Mouse (Mus musculus) forebrain, embryonic 10.5 days (tissue): Measurements from ENCODE around the gene Lpin1. TPM values are rescaled to one million over a fixed set of nuclear protein-coding genes. Genes with fewer than 3 reads are reported as not detected.

ENCODE experiments used
- DNase-seq: peaks from one replicate; pipeline ENCODE4 v3.0.0-alpha.2; 2017; ENCODE audit warnings: low spot score; ENCODE audit errors: extremely low spot score
- H3K27ac ChIP-seq: fragments of 300-500 bp; sonication (generic); 2 replicates; pipeline ENCODE4 v1.5.1; 2016; ENCODE audit warnings: mild to moderate bottlenecking
- H3K27me3 ChIP-seq: fragments of 300-500 bp; sonication (generic); 2 replicates; pipeline ENCODE4 v1.6.1; 2016; ENCODE audit warnings: mild to moderate bottlenecking; ENCODE audit not compliant: poor library complexity, severe bottlenecking
- H3K36me3 ChIP-seq: fragments of 300-500 bp; sonication (generic); replicated peaks from 2 replicates; pipeline ENCODE4 v1.6.1; 2016; ENCODE audit warnings: mild to moderate bottlenecking, moderate library complexity
- H3K4me1 ChIP-seq: fragments of 300-500 bp; sonication (generic); 2 replicates; pipeline ENCODE4 v1.6.1; 2016
- H3K4me3 ChIP-seq: fragments of 300-500 bp; sonication (generic); 2 replicates; pipeline ENCODE4 v1.5.1; 2016; ENCODE audit warnings: mild to moderate bottlenecking, moderate library complexity
- H3K9me3 ChIP-seq: fragments of 300-500 bp; sonication (generic); 2 replicates; pipeline ENCODE4 v1.6.1; 2016; ENCODE audit warnings: mild to moderate bottlenecking, moderate library complexity
- WGBS: fragments of 180-500 bp; shearing (Covaris S2); methylation state at CpG from one replicate; pipeline ENCODE4 v1.1.7; 2016; 5-methylcytosine and 5-hydroxymethylcytosine counted together
- polyA plus RNA-seq: library from polyadenylated mRNA; unstranded; fragments of >200 nt; fragmentation: Nextera tagmentation; extraction: Ambion mirVana; gene quantifications from 2 replicates; pipeline ENCODE4 v1.2.1, GENCODE M21; 2016

Lpin1 gene
- polyA plus RNA-seq, 1 experiment from 2014 or later, result 4.4 TPM

- no peak for DNase-seq
- Histone ChIP-seq H3K4me3 (no peak overlapping the region), H3K9me3 (no peaks in the 10 kb centered on the region), H3K27ac (no peak overlapping the region), H3K27me3 (no peaks in the 10 kb centered on the region), H3K4me1 (peaks cover 45% of the 10 kb centered on the region), H3K36me3 (peaks cover 4% of the 10 kb centered on the region; the same call in 1 of the 2 replicates)
- 84% methylated on average over 3 of the region's 3 CpGs for WGBS
These were observed 25.8 kb downstream of the Lpin1 start for GRCm38 (mm10) chr12:16584964-16585363.

- no peak for DNase-seq
- Histone ChIP-seq H3K4me1 (peaks cover 36% of the 10 kb centered on the region), H3K27me3 (no peaks in the 10 kb centered on the region), H3K9me3 (no peaks in the 10 kb centered on the region), H3K36me3 (peaks cover 7% of the 10 kb centered on the region; the same call in 1 of the 2 replicates), H3K4me3 (no peak overlapping the region), H3K27ac (no peak overlapping the region)
- 30% methylated on average over 14 of the region's 14 CpGs for WGBS
These were observed 26.6 kb downstream of the Lpin1 start for GRCm38 (mm10) chr12:16584035-16584682.

GRCm38 (mm10) chr12:16583313-16583712 lies 27.5 kb downstream of the Lpin1 start:
- no peak for DNase-seq
- Histone ChIP-seq H3K36me3 (peaks cover 7% of the 10 kb centered on the region; the same call in 1 of the 2 replicates), H3K27ac (no peak overlapping the region), H3K4me1 (peaks cover 28% of the 10 kb centered on the region), H3K27me3 (no peaks in the 10 kb centered on the region), H3K9me3 (no peaks in the 10 kb centered on the region), H3K4me3 (no peak overlapping the region)
- WGBS, result 92% methylated on average over 3 of the region's 3 CpGs

GRCm38 (mm10) chr12:16580306-16580705 lies 30.5 kb downstream of the Lpin1 start:
- H3K9me3 ChIP-seq, result no peaks in the 10 kb centered on the region
- no peak overlapping the region for H3K27ac ChIP-seq
- H3K36me3 ChIP-seq, result peaks cover 20% of the 10 kb centered on the region
- 64% methylated on average over 9 of the region's 9 CpGs for WGBS
- no peak for DNase-seq
- peaks cover 21% of the 10 kb centered on the region for H3K4me1 ChIP-seq
- no peaks in the 10 kb centered on the region for H3K27me3 ChIP-seq
- H3K4me3 ChIP-seq, result no peak overlapping the region

GRCm38 (mm10) chr12:16577665-16578233 lies 33.0 kb downstream of the Lpin1 start:
- H3K27ac ChIP-seq, result no peak overlapping the region
- no peak for DNase-seq
- no peaks in the 10 kb centered on the region for H3K9me3 ChIP-seq
- H3K36me3 ChIP-seq, result peaks cover 32% of the 10 kb centered on the region
- no peaks in the 10 kb centered on the region for H3K27me3 ChIP-seq
- WGBS, result 87% methylated on average over 9 of the region's 9 CpGs
- no peak overlapping the region for H3K4me3 ChIP-seq
- H3K4me1 ChIP-seq, result peaks cover 8% of the 10 kb centered on the region; the same call in 1 of the 2 replicates

- Histone ChIP-seq H3K27ac (no peak overlapping the region), H3K27me3 (no peaks in the 10 kb centered on the region), H3K36me3 (peaks cover 31% of the 10 kb centered on the region), H3K9me3 (no peaks in the 10 kb centered on the region), H3K4me1 (no peaks in the 10 kb centered on the region), H3K4me3 (no peak overlapping the region)
- no peak for DNase-seq
- 92% methylated on average over 10 of the region's 10 CpGs for WGBS
These were observed 39.5 kb downstream of the Lpin1 start for GRCm38 (mm10) chr12:16571278-16571677.

DNA sequence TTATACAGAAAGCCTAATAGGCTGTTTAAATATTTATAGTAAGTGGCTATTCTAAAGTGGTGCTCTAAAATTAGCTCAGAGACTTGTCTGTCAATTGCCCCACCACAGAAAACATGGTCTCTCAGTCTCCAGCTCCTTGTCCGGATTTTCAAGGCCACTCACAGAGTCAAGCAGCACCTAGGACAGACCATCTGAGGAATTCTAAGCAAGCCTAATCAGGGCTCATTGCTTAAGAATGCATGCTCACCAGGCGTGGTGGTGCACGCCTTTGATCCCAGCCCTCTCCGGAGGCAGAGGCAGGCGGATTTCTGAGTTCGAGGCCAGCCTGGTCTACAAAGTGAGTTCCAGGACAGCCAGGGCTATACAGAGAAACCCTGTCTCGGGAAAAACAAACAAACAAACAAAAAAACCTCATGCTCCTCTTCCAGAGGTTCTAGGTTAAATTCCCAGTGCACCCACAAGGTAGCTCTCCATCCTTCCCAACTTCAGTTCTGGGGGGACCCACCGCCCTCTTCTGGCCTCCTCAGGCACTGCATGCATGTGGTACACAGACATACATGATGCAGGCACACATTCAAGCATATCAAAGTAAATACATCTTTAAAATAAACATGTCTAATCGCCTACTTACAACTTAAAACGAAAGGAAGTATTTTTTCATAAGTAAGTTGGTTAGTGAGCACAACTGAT lies 40.2 kb downstream of the Lpin1 start:
- no peaks in the 10 kb centered on the region for H3K27me3 ChIP-seq
- WGBS, result 94% methylated on average over 10 of the region's 10 CpGs
- no peak overlapping the region for H3K4me3 ChIP-seq
- no peak for DNase-seq
- no peaks in the 10 kb centered on the region for H3K9me3 ChIP-seq
- H3K36me3 ChIP-seq, result peaks cover 31% of the 10 kb centered on the region
- H3K4me1 ChIP-seq, result no peaks in the 10 kb centered on the region
- no peak overlapping the region for H3K27ac ChIP-seq

DNA sequence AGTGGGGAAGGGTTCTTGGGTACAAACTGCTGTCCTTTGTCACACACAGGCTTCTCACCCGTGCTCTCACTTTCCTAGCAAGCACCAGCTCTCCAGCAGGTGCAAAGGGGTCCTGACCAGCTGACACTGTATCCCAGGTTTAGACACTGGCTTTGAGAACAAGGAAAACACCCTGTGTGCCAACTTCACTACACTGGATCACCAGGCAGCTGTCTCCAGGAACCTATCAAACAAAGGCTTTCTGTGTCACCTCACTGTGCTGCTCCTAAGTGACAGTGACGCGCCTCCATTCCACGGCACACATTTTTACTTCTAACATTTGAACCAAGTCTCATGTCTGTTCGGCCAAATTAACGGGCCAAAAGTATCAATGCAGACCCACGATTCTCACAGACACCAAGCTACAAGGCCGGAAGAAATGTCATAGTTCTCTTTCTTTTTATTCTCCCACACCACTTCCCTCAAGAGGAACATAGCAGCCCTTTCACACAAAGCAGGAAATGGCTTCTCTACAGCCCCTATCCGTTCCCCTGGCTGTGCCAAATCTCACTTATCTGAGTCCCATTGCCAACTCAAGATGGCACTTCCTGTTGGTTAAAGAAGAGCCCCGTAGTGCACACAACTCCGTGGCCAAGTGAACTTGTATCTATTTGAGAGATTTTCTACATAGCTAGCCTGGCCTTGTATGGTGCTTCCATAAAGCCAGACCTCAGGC lies 41.7 kb downstream of the Lpin1 start:
- Histone ChIP-seq H3K4me3 (no peak overlapping the region), H3K4me1 (no peaks in the 10 kb centered on the region), H3K27me3 (no peaks in the 10 kb centered on the region), H3K36me3 (peaks cover 35% of the 10 kb centered on the region), H3K9me3 (no peaks in the 10 kb centered on the region), H3K27ac (no peak overlapping the region)
- DNase-seq, result no peak
- WGBS, result 84% methylated on average over 11 of the region's 11 CpGs

- no peaks in the 10 kb centered on the region for H3K4me1 ChIP-seq
- WGBS, result 35% methylated on average over 4 of the region's 4 CpGs
- DNase-seq, result peak; percentile 60
These were observed 42.3 kb downstream of the Lpin1 start for GRCm38 (mm10) chr12:16568496-16568895.

DNA sequence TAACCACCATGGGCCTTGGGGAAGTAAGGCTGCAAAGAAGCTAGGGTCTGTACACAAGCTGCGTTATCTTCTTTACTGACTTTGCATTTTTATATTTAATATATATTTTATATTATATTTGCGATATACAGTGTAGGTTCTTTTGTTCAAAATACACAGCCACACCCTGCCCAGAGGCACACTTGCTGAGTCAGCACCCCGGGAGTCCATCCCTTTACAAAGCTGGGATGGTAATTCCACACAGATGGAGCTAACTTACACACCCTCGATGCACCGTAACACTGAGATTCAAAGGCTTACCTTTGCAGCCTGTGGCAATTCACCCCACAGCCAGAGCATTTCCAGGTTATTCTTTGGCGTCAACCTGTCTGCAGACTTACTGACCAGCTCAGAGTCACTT lies 42.7 kb downstream of the Lpin1 start:
- 89% methylated on average over 6 of the region's 6 CpGs for WGBS
- Histone ChIP-seq H3K4me1 (no peaks in the 10 kb centered on the region), H3K27me3 (no peaks in the 10 kb centered on the region), H3K9me3 (no peaks in the 10 kb centered on the region), H3K36me3 (peaks cover 36% of the 10 kb centered on the region), H3K27ac (no peak overlapping the region), H3K4me3 (no peak overlapping the region)
- no peak for DNase-seq

More at GRCm38 (mm10) chr12:16568496-16568895, 42.3 kb downstream of the Lpin1 start:
- H3K36me3 ChIP-seq, result peaks cover 38% of the 10 kb centered on the region
- H3K27ac ChIP-seq, result no peak overlapping the region
- no peak overlapping the region for H3K4me3 ChIP-seq
- no peaks in the 10 kb centered on the region for H3K27me3 ChIP-seq
- H3K9me3 ChIP-seq, result no peaks in the 10 kb centered on the region

DNA sequence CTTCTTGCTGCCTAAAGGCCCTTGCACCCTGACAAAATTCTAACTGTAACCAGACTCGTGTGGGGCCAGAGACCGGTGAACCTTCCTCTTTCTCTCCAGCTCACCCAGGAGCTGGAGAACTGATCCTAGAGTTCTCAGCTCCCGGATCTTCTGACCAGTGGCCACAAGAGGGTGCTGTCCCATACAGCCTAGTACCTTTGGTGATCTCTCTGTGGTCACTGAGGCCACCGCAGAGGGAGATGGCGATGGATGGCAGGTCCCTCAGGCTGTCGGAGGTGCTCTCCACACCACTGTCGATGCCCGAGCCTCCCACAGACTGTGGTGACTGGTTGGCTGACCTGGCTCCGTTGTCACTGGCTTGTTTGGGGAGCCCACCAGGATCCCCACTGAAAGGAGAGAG lies 47.3 kb downstream of the Lpin1 start:
- no peaks in the 10 kb centered on the region for H3K9me3 ChIP-seq
- no peak overlapping the region for H3K27ac ChIP-seq
- H3K27me3 ChIP-seq, result no peaks in the 10 kb centered on the region
- H3K4me1 ChIP-seq, result no peaks in the 10 kb centered on the region
- WGBS, result 71% methylated on average over 9 of the region's 9 CpGs
- peak; percentile 27 for DNase-seq
- H3K36me3 ChIP-seq, result peaks cover 28% of the 10 kb centered on the region
- no peak overlapping the region for H3K4me3 ChIP-seq

DNA sequence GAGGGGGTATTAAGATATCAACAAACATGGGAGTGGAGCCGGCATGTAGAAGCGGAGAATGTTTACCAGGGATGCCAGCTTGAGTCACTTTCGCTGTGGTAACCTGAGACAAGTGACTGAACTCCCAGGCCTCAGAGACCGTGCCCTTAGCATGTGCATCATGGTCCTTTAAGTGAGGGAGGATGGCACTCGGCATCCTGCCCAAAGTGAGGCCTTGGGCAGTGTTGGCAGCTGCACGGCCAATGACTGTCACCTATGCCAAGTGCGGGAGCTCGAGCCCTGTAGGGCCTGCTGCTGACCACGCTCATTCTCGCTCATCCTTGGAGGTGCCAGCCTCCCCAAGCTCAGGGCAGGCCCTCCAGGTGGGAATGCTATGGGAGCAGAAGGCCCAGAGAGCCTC lies 48.1 kb downstream of the Lpin1 start:
- no peak overlapping the region for H3K4me3 ChIP-seq
- 93% methylated on average over 10 of the region's 10 CpGs for WGBS
- DNase-seq, result no peak
- no peak overlapping the region for H3K27ac ChIP-seq
- H3K9me3 ChIP-seq, result no peaks in the 10 kb centered on the region
- no peaks in the 10 kb centered on the region for H3K4me1 ChIP-seq
- no peaks in the 10 kb centered on the region for H3K27me3 ChIP-seq
- H3K36me3 ChIP-seq, result peaks cover 30% of the 10 kb centered on the region
